Mouse (Mus musculus) granulocyte monocyte progenitor cell, adult 5-6 weeks (primary cell): ENCODE data around the gene Rnf217. TPM values are rescaled to one million over a fixed set of nuclear protein-coding genes. Genes with fewer than 3 reads are reported as not detected.
A peak's percentile ranks its signal among the peaks of the same experiment; 100 is the strongest.

Experiments
- ATAC-seq: replicated peaks from 2 replicates; pipeline ENCODE4 v1.8.0; 2016; ENCODE audit warnings: mild to moderate bottlenecking, moderate TSS enrichment, inconsistent platforms; ENCODE audit not compliant: poor library complexity, severe bottlenecking
- total RNA-seq, 2 experiments: library from RNA; stranded (forward) in 1 of 2; stranded (reverse) in 1 of 2; fragments of 200-712, 200-1000 nt in 1 of 2; fragments of >200 nt in 1 of 2; fragmentation: Nextera tagmentation in 1 of 2; gene quantifications; 2 replicates each; pipeline ENCODE4 v1.2.3; 2014 to 2017

Rnf217 gene
- total RNA-seq, 2 experiments from 2014 or later = 2.1 to 3.7 TPM

GRCm38 (mm10) chr10:31504134-31504551 is 104.8 kb downstream of the Rnf217 start:
- no peak for ATAC-seq

- no peak for ATAC-seq
Measured at GRCm38 (mm10) chr10:31503542-31504133, 105.3 kb downstream of the Rnf217 start.

- no peak for ATAC-seq
Measured at GRCm38 (mm10) chr10:31501644-31502043, 107.3 kb downstream of the Rnf217 start.

GRCm38 (mm10) chr10:31496931-31497330 is 112.1 kb downstream of the Rnf217 start:
- no peak for ATAC-seq

GRCm38 (mm10) chr10:31495826-31496225 is 113.2 kb downstream of the Rnf217 start:
- ATAC-seq = no peak

GRCm38 (mm10) chr10:31494296-31494695 is 114.7 kb downstream of the Rnf217 start:
- ATAC-seq = no peak

- no peak for ATAC-seq
Measured at GRCm38 (mm10) chr10:31467043-31467898, 141.7 kb downstream of the Rnf217 start.

- peak; percentile 40; the same call in 1 of the 2 replicates for ATAC-seq
Measured at GRCm38 (mm10) chr10:31465840-31466541, 143.0 kb downstream of the Rnf217 start.

- ATAC-seq = peak; percentile 61
Measured at GRCm38 (mm10) chr10:31465424-31465823, 143.6 kb downstream of the Rnf217 start.

- no peak for ATAC-seq
Measured at GRCm38 (mm10) chr10:31463044-31463443, 145.9 kb downstream of the Rnf217 start.

GRCm38 (mm10) chr10:31456806-31457205 is 152.2 kb downstream of the Rnf217 start:
- no peak for ATAC-seq

GRCm38 (mm10) chr10:31447083-31447482 is 161.9 kb downstream of the Rnf217 start:
- no peak for ATAC-seq

GRCm38 (mm10) chr10:31445291-31446124 is 163.5 kb downstream of the Rnf217 start, which contains the start of gene Tpd52l1:
TSS of gene Tpd52l1 (minus strand) at chr10:31445958.
- peak; percentile 98 for ATAC-seq

GRCm38 (mm10) chr10:31444206-31444605 is 164.8 kb downstream of the Rnf217 start:
- ATAC-seq = no peak

Other genes starting within 250 kb of the Rnf217 start
- gene Tpd52l1, start 163.2 kb downstream of the Rnf217 start, total RNA-seq (2014; fragmentation: Nextera tagmentation) = 1.1 TPM in 1 of 2 replicates, not detected in the other
- 0.56 TPM in 1 of 2 replicates, not detected in the other for gene Tpd52l1, start 163.2 kb downstream of the Rnf217 start, total RNA-seq (2017)